Mouse (Mus musculus) 3T3-L1 (cell line): Measurements from ENCODE around the gene Oog1.
"Not testable (repeated sequence)": the region's sequence is repeated elsewhere in the genome, so short reads cannot be mapped to it uniquely, and the experiment has no call there.

Source experiments
- DNase-seq: peaks from one replicate; pipeline ENCODE4 v3.0.0-alpha.2; 2015; ENCODE audit warnings: low read depth, low spot score

Gene Oog1

GRCm38 (mm10) chr12:87602388-87602787 is at the start of gene Oog1:
TSS of gene Oog1 (plus strand) at chr12:87602688.
- DNase-seq: not testable (repeated sequence)

GRCm38 (mm10) chr12:87601388-87601787 is 1.1 kb upstream of the Oog1 start:
- DNase-seq: not testable (repeated sequence)

GRCm38 (mm10) chr12:87618569-87618968 is 16.1 kb downstream of the Oog1 start, which contains the start of gene Gm4027:
TSS of gene Gm4027 (plus strand) at chr12:87618869.
- not testable (repeated sequence) for DNase-seq

- not testable (repeated sequence) for DNase-seq
These were observed 42.0 kb downstream of the Oog1 start, which contains the start of gene Gm16381 for GRCm38 (mm10) chr12:87644520-87644919. TSS of gene Gm16381 (minus strand) at chr12:87644620.

- not testable (repeated sequence) for DNase-seq
These were observed 50.6 kb downstream of the Oog1 start for GRCm38 (mm10) chr12:87652916-87653703.
